Mouse (Mus musculus) brain, embryonic 14.5 days (tissue): ENCODE results near the gene Tgtp2.

ENCODE experiments used
- CTCF ChIP-seq: fragments of 200-500 bp; IDR thresholded peaks from 2 replicates; pipeline ENCODE4 v1.5.1; 2012; ENCODE audit warnings: inconsistent platforms, mild to moderate bottlenecking, moderate library complexity, borderline replicate concordance; ENCODE audit not compliant: insufficient read depth, insufficient read length; ENCODE audit errors: extremely low read depth
- POLR2A ChIP-seq: fragments of 200-500 bp; IDR thresholded peaks from 2 replicates; pipeline ENCODE4 v1.6.1; 2012; ENCODE audit warnings: mild to moderate bottlenecking, inconsistent platforms, borderline replicate concordance; ENCODE audit not compliant: poor library complexity, insufficient read depth, insufficient read length, severe bottlenecking; ENCODE audit errors: extremely low read depth

DNA sequence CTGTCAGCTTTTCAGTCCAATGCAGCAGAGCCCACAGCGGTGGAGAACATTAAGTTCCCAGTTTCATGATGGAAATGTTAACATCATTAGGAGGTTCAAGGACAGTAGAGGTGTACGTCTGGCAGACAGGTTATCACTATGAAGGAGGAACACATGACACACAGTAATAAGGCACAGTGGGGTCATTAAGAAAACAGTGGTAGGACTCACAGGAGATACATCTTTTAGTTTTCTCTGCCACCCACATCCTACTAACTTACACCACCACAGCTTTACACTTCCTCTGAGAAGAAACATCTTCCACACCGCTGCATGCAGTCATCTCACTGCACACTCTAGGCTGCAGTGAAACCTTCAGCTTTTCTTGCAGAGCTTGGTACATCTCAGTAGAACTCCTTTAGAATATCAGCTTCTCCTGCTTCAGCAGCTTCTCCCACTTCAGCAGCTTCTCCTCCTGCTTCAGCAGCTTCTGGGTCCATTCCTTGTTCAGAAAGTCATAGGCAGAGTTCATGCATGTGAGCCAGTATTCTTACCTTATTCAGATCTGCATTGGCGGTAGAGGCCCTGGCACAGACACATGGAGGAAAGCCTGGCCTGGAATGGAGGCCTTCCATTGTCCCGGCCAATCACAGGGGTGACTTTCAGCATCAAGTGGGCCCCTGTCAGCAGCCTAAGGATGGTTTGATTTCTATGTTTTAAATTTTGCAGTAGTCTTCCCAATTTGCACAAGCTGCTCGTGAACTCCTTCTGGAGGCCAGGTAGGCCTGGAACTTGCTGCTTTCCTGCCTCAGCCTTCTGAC lies 30.1 kb upstream of the Tgtp2 start:
- no peak for TF ChIP-seq CTCF
- TF ChIP-seq POLR2A: no peak
